ENCODE assay signal across 8 mouse cellular contexts in the genomic region with DNA sequence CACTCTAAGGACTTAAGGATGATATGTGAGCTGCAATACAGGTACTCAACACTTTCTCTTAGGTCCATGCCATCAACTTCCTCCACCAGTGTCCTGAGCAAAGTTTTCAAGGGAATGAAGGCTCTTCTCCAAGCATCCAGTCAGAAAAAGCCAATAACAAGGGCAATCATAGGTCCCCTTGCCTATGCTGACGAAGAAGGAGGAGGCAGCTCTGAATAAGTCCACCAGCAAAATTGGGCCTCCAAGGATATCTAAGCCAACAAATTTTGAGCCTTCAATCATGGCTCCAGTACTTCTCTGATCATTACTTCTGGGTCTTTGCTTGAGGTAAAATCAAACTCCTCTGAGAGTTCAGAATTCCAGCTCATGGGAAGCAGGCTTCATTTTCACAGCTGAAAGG.
DNase-seq lines count a peak whose midpoint lies in the region.

No protein-coding gene starts in this region.

- DNase-seq in adrenal gland, postnatal 25 days, result peak; percentile 1
- DNase-seq in frontal cortex, adult 2 months (ENCODE audit: extremely low spot score in 1 of 2, low spot score in 1 of 2), result peak; percentile 37 to 72
- DNase-seq in heart, adult 8-10 months (ENCODE audit: low spot score), result peak; percentile 3
- DNase-seq in layer of hippocampus, adult 11-12 months (ENCODE audit: low spot score), result peak; percentile 46
- peak; percentile 46 to 62 for DNase-seq in left cerebral cortex, adult 9 months (ENCODE audit: low spot score in 2 of 2)
- peak; percentile 11 for DNase-seq in ovary, postnatal 10 days (ENCODE audit: low spot score)
- DNase-seq in spleen, postnatal 4 days (ENCODE audit: low spot score in 2 of 2), result peak; percentile 24 to 72
- DNase-seq in urinary bladder, postnatal 25 days (ENCODE audit: low spot score), result peak; percentile 16

Comparison
In these comparisons a context has a peak if more than half of its experiments do, and no peak if none do; other contexts are left out.
1. Peak in every context shown above with its lines: DNase-seq.
2. DNase-seq: peak in every context shown above with its lines; median percentile 54 in frontal cortex, adult 2 months; 54 in left cerebral cortex, adult 9 months; 48 in spleen, postnatal 4 days; 46 in layer of hippocampus, adult 11-12 months; 16 in urinary bladder, postnatal 25 days; 11 in ovary, postnatal 10 days; 3 in heart, adult 8-10 months; 1 in adrenal gland, postnatal 25 days.